Mouse (Mus musculus) spleen, postnatal 4 days (tissue): ENCODE results near the gene Pomp.

Experiments used
- DNase-seq, 2 experiments: peaks; one replicate each; pipeline ENCODE4 v3.0.0; 2022; ENCODE audit warnings: low spot score in 2 of 2

Pomp gene

DNA sequence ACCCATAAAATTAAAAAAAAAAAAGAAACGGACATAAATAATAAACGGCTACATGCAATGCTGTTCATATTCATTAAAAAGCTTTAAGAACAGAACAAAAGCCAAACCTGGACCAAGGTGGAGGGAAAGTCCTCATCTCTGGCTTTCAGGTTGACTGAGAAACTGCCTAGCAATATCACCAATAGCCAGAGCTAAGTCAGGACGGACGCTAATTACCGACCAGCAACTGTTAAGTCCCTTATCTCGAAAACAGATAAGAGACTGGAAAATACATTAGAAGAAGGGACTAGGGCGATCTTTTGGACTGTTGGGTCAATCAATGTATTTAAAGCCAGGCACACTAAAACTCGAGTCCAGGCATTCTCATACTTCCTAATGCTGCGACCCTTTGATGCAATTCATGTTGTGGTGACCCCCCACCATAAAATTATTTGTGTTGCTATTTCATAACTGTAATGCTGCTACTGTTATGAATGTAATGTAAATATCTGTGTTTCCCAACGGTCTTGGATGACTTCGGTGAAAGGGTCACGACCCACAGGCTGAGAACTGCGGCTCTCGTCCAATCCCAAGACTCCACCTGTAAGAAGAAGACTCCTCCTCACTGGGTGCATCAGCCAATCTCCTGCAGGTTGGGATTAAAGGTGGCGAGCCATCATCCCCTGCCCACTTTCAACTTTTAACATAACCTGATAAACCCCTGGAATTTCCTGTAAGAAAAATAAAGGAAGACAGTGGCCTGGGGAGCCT is 41.9 kb downstream of the Pomp start:
- no peak for DNase-seq

DNA sequence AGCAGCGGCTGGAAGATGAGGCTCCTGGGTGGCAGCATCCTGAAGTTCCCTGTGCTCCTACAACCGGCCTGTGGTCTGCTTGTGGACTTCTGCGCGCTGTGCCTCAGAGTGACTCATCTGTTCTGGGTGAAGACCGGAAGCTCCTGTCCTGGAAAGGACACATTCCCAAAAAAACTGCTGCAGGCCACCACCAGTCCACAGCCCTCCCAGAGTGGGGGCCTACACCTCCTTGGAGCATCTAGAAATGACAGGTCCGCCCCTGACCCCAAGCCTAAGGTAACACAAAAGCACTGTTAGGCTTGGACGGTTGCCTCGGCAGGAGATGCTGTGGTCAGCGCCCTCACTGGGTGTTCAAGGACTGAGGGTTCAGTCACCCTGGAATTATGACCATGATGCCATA is 42.9 kb downstream of the Pomp start:
- no peak for DNase-seq

DNA sequence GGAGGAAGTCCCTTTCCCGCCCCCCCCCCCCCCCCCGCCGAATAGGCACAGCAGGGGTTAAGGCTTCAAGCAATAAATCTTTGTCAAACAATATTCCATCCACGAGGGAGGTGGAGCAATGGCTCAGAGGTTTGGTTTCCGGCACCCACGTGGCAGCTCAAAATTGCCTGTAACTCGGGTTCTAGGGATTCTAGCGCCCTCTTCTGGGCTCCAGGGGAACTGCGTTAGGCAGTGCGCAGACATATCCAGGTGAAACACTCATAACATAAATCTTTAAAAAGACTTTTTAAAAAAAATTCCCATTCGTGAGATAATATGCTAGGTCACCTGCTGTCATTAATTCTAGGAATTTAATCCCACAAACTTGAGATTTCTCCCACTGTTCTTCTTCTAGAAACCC is 46.9 kb downstream of the Pomp start:
- no peak for DNase-seq

DNA sequence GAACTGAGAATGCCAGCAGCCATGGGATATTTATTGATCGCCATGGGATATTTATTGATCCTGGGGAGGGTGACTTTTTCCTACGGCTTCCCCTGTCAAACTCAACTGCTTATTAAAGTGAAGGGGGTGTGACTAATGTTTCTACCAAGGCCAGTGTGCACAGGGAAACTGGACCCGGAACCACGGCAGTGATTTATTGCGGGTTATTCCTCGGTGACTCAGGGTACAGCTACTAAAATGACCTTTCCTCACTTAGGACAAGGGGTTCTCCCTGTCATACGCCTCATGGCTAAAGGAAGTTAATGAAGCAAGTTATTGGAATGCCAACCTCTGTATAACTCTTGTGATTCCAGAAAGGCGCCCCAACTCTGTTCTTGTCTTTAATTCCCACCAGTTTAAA is 47.6 kb downstream of the Pomp start:
- DNase-seq: no peak

DNA sequence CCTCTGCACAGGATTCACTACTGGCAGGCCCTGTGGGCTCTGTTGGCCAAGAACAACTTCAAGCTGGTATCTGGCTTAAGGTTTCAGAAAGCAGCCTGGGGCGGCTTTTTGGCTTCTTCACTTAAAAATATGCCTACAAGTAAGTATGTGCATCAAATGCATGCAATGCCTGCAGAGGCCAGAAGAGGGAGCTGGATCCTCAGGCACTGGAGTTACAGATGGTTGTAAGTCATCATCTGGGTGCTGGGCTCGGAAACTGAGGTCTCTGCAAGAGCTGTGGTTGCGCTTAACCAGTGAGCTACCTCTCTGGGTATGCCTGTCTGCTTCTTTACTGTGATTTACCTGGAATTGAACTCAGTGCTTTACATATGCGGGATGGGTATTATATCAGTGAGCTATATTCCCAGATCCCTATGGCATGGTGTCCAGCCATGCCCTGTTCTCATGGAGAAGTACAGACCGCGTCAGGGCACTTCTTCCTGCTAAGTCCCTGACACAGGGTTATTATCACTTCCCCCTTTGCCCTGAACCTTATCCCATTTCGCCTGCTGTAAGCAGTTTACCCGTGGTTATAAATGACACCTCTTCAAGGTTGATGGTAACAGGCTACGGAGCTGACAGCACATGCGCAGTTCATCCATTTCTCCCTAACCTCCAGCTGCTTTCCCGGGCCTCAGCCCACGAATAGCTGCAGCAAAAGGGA is 50.7 kb downstream of the Pomp start:
- DNase-seq: no peak

DNA sequence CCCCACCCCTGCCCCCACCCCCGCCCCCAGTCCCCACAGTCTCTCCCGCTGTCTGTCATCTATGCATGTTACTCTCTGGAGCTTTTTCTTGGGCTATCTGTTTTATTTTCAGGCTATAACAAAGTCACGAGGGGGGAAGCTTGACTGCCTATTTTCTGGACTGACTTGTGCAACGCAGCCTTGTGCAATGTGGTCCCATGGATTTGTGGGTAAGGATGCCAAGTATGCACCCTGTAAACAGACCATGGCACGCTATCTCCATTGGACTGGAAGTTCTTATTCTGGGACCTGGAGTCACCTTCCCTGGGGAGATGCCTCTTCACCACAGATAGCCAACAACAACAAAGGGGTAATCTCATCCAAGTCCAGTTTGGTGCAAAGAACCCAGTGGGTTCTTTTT is 51.5 kb downstream of the Pomp start:
- DNase-seq: no peak

DNA sequence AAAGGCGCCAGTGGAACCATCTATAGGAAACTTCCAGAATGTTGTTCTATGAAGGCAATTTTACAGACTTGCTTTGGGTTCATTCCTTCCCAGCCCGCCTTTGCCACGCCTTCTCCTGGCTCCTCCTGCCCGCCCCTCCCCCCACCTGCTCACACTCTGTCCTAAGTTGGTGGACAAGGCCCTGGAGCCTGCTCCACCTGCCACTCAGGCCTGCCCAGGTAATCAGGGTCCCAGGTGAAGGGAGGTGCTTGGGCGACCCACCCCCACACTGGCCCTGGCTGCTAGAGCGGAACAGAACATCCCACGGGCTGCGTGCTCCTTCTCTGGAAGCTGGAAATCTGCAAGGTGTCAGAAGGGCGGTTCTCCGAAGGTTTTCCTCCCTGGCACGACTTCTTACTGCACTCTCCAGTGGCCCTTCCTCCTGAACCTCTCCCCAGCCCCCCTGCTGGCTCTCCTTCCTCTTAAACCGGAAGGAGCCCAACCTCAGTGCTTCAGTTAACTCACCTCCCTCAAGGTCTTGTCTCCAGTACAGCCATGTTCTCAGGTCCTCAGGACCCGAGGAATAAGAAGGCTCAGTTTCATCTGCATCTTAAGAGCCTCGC is 53.1 kb downstream of the Pomp start:
- DNase-seq: no peak

DNA sequence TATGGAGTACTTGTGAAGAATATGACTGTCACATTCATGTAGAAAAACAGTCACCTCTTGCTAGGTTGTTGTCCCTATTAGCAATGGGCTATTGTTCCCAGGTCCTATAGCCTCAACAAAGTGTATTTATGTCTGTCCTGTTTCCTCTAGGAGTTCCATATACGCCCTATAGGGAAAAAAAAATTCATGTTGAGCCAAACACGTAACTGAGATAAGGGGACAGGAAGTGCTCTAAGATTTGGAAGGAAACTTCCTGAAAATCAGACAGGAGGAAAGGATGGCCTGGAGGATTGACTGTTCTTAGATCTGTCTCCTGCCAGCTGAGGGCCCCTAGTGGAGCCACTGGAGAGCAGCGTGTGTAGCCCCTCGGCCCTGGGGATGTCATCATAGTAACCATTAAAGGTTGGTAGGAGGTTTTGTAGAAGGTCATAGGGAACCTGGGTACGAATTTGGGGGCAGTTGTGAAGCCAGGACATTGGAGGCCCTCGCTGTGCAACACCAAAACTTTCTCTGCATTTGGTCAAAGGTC is 54.8 kb downstream of the Pomp start:
- DNase-seq: no peak

DNA sequence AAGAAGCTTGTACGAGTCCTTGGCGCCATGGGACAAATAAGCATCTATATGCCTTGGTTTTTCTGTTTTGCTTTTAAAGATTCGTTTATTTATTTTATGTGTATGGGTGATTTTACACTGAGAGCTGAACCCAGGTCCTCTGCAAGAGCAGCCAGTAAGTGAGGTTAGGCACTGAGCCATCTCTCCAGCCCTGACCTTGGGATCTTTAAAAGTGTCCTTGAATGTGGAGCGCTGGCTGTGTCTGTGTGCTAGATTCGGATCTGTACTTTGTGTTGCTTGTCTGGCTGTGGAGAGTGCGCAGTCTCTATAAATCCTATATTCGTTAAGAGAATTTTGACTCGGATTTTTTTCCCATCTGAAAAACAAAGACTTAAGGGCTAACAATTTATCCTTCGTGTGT is 55.9 kb downstream of the Pomp start:
- DNase-seq: no peak

DNA sequence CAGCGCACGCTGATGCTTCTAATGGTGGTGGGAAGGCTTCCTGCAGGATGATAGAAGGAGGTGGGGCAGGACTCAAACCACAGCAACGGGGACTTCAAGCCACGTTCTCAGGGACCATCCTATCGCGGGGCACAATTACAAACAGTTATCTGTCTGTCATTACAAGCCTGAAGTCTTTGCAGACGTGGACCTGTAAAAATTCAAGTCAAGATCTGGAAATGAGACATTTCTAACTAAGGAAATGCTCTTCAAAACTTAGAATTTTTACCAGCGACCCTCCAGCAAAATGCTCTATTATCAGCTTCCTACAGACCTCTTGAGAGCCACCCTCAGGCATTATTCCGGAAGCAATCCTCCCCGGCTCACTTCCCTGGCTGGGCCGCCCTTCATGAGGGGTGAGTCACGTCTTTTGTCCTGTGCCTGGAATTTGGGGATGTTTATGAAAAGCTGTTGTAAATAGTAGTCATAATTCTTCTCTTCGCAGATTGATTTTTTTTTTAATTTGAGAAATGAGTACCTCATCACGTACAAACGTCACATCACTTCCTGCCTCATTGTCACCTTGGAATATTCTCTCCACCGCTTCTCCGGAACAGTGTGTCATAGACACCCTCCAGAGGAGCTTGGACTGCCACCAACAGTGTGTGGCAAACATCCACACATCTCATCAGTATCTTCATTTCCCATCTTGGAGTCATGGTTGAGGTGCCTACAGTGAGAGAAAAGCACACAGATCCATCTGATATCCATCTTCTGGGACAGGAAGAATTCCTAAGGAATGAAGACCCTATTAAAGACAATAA is 58.0 kb downstream of the Pomp start:
- DNase-seq: no peak

DNA sequence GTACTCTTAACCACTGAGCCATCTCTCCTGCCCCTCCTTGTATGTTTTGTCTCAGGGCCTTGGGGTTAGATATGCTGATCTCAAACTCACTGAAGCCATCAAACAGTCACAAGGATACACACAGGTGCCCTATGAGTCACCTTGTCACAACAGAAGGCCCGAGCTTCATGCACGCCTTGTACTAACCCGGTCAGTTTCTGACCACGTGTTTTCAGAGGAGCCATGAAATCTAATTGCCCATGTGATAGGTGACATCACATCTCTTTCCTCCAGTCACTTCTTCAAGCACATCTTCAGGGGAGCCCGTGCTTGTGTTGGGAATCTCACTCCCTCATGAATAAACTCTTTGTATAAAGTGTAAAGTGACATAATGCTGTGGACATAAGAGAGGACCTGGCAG is 64.4 kb downstream of the Pomp start:
- DNase-seq: no peak
